Mouse (Mus musculus) kidney, adult 8-10 months (tissue): Measurements from ENCODE around the gene Cyb5r3.

Experiments used
- DNase-seq, 2 experiments: peaks; one replicate each; pipeline ENCODE4 v3.0.0; 2022

Gene Cyb5r3

DNA sequence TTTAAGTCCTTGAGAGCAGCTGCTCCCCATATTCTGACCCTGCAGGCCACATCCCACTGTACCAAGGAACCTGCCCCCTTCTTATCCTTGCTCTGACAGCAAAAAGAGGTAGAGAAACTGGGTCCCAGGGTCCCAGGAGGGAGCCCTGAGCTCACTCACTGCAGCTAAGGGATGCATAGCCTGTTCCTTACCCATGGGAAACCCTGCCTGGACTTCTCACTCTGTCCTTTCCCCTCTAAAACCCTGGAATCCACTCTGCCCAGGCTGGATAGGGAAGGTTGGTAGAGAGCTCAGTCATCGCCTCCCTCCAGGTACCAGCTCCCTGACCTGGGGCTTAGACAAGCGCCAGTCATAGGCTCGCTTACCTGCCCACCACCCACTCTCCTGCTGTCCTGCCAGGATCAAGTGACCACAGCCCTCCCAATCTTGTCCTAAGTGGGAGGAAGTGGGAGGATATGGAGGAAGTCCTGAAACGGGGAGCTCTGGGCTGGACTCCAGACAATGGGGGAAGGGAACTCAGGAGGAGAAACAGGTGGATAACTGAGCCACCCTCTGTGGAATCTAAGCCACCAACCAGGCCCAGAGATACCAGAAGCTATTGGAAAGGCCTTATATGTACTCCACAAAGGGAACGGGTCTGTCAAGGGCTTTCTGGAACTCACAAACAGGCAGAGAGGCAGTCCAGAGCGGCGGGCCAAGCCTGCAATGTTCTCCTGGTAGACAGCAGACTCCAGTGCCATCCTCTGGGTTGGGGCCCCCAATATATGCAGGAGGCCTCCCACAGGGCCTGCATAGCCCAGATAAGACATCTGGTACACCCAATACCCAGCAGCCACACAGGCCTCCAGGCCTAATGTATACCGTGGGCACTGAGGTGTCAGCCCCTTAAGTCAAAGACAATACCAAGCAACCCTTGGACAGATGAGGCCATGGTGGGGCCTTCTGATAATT is 2.3 kb downstream of the Cyb5r3 start:
- no peak for DNase-seq

DNA sequence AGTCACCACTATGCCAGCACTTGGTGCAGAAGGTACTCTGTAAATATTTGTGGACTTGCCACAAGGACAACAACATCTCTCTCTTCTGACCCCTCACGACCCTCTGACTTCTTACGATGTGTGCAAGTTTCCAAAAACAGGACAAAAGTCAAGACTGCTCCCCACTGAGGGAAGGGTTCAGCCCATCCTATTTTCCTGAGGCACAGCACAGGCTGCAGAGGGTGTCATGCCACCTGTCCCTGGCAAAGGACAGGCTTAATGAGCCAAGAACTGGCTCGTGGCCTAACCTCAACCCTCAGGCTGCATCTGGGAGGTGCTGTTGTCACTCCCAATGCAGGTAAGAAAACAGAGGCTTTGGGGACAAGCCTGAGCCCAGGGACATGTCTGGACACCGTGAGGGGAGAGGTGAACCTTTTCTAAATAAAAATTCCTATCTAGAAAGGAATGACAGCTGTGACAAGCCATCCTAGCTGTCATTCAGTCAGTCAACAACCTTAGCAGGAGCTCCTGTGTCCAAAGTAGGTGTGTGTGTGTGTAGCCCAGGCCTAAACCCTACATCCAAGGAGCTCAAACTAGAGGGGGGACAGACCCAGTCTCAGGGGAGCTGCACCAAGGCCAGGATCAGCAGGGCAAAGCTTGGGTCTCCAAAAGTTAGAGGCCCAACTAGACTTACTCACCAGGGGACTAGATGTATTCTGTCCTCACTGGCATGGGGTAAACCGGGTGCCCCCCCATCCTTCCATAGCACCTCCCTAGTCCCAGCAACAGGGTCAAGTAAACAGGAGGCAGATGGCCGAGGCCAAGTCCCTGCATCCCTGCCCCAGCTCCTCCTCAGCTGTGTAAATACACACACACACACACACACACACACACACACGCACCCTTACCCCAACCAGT is 3.3 kb downstream of the Cyb5r3 start:
- no peak for DNase-seq

GRCm38 (mm10) chr15:83168311-83168710 is 4.1 kb downstream of the Cyb5r3 start:
- no peak for DNase-seq

- no peak for DNase-seq
These were observed 4.8 kb downstream of the Cyb5r3 start for GRCm38 (mm10) chr15:83167550-83168065.

GRCm38 (mm10) chr15:83167126-83167525 is 5.3 kb downstream of the Cyb5r3 start:
- no peak for DNase-seq

DNA sequence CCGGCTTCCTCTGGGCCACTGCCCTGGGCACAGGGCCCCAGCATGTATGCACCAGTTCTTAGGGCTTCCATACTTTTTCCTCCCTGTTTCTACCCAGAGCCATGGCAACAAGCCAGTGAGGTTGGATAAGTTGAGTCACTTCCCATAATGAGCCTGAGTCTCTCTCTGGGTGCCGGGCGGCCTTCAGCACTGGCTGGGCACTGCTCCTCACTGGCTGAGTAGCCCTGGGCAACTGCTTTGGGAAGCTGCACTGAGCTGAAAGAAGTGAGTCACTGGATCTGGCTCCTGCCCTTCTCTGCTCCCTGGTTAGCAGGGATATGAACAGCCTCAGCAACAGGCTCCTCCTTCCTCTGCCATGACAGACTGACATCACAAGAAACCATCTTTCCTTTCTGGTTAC is 5.8 kb downstream of the Cyb5r3 start:
- DNase-seq, result no peak

- no peak for DNase-seq
These were observed 6.7 kb downstream of the Cyb5r3 start for GRCm38 (mm10) chr15:83165526-83166315.

DNA sequence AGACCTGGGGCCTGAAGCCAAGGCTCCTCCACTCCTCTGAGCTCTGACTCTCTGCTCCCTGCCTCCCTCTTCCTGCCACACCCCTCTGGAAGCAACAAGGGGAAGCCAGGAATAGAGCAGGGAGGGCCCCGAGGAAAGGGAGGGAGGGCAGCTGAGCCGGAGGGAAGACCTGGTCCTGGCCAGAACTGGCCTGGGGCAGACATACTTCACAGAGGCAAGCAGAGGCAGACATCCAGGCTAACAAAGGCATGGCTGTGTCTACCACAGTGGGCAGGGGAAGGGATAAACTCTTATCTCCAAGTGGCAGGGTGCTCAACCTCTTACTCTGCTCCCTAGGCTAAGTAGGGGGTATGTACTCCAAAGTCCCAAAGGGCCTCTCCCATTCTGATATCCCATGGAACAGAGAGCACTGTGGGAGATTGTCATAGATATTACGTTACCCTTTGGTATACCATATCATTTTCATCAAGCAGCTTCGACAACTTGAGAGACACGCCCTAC is 7.4 kb downstream of the Cyb5r3 start:
- DNase-seq, result peak in 1 of 2 experiments; percentile 57

DNA sequence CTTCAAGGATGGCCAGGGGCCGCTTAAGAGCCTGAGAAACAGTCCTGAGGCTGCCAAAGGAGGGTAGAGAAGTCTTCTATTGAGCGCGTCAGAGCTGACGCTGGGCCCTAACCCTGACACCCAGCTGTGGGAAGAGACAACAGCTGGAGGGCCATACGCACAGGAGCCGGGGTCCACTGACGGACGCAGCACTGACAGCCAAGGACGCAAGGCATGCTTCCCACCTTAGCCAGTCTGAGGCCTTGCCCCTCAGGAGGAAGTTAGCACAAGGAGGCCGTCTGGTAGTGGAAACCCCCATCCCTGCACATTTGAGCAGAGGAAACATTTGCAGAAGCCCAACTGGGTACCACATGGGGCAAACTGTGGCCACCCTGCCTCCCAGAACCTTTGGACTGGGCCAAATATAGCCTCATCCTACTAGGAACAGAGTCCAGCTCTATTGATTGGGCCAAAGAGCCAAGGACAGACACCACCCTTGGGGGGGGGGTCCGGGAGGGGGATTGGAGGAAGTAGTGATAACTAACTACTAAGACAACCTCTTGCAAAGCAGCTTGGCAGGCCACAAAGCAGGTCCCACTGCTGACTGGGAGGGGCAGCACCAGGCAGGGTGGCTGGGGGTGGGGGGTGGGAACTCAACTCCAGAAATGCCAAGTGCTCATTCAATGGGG is 9.4 kb downstream of the Cyb5r3 start:
- DNase-seq, result peak in 1 of 2 experiments; percentile 64

DNA sequence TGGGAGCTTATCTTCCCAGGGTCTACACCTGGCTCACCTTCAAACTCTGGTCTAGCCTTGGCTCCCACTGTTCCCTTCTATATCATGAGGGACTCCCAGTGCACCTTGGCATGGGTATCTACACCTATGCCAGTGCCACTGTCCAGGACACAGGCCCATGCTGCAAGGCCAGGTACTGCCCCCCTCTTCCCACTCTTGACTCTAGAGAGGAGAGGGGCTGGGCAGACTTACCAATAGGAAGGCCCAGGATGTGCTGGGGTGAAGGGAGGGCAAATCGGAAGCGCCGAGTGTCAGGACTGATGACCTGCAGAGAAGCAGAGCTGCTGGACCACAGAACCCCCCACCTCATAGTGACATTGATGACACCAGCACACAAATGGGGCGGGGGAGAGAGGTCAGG is 10.4 kb downstream of the Cyb5r3 start:
- no peak for DNase-seq

- DNase-seq, result no peak
These were observed 11.2 kb downstream of the Cyb5r3 start for GRCm38 (mm10) chr15:83161062-83161748.

GRCm38 (mm10) chr15:83160561-83160960 is 11.8 kb downstream of the Cyb5r3 start:
- DNase-seq, result no peak

DNA sequence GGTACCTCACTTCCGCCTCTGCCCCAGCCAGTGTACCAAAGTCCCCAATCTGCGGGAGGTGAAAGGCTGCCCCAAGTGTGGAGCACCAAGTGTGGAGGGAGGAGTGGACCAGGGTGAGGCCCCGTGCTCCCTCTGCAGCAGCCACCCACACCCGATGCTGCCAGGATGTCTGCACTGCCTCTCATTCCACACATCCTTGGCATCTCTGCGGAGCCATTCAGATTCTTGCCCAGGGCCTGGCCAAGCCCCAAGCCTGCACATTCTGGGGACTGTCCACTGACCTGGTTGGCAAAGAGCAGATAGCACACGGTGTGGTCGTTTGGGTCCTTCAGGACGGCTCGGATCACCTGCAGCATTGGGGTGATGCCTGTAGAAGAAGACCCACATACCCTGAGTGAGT is 12.6 kb downstream of the Cyb5r3 start:
- DNase-seq, result no peak

DNA sequence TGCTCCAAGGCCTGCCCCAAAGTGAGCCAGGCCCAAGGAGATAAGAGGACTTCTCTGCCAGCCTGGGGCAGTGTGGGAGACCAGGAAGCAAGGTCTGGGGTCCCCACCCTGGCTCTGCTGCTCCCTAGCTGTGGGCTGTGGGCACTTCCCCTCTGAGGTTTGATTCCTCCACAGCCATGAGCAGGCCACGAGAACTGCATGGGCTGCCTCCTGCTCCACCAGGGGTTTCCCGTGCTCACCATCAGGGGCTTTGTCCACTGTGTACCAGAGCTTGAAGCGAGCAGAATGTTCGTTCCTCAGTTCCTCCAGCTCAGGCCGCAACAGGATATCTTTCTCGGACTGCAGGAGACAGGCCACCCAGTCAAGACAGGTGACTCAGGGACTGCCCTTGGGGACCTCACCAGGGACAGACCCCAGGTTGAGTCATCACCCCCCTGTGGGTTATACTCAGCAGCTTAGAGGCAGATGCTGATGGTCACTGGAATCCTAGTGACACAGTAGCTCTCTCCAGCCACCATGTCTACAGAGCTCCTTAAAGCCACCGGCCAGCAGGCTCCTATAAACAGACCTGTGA is 13.7 kb downstream of the Cyb5r3 start:
- DNase-seq, result no peak

- DNase-seq, result no peak
These were observed 14.7 kb downstream of the Cyb5r3 start for GRCm38 (mm10) chr15:83157667-83158064.

GRCm38 (mm10) chr15:83156929-83157666 is 15.3 kb downstream of the Cyb5r3 start:
- DNase-seq, result peak in 1 of 2 experiments; percentile 74

GRCm38 (mm10) chr15:83155672-83156419 is 16.5 kb downstream of the Cyb5r3 start:
- peak in 1 of 2 experiments; percentile 48 for DNase-seq

DNA sequence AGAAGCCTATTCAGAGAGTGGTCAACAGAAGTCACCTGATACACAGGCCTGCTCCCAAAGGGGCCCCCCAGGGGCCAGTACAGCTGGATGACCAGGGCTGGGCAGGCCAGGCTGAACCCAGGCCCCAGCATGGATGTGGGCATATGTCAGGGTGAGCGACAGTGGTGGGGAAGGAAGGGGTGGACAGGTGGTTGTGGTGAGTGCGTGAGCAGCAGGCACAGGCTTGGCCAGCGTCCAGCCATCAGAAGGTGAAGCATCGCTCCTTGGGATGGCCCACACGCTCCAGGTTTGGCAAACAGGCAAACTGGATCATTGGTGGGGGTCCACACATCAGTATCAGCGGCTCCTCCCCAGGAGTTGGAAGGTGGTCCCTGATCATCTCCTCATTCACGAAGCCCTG is 18.1 kb downstream of the Cyb5r3 start:
- no peak for DNase-seq

DNA sequence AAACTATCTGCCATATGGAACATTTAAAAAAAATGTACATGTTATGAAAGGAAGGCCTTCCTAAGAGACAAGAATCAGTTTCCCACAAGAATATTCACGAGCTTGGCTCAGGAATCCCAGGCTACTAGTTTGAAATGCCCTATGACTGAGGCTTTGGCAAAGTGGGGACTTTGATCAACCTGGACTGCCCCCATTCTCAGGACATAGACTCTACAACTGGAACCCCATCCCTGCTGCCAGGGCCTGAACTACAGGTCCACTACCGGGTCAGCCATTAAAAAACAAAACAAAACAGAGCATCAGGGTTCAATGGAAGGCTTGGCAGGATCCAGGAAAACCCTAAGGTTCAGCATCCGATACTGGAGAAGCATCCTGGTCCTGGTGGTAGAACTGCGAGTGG is 21.7 kb downstream of the Cyb5r3 start:
- no peak for DNase-seq
